Mouse (Mus musculus): ENCODE measurements around the gene Ndrg2.

DNA sequence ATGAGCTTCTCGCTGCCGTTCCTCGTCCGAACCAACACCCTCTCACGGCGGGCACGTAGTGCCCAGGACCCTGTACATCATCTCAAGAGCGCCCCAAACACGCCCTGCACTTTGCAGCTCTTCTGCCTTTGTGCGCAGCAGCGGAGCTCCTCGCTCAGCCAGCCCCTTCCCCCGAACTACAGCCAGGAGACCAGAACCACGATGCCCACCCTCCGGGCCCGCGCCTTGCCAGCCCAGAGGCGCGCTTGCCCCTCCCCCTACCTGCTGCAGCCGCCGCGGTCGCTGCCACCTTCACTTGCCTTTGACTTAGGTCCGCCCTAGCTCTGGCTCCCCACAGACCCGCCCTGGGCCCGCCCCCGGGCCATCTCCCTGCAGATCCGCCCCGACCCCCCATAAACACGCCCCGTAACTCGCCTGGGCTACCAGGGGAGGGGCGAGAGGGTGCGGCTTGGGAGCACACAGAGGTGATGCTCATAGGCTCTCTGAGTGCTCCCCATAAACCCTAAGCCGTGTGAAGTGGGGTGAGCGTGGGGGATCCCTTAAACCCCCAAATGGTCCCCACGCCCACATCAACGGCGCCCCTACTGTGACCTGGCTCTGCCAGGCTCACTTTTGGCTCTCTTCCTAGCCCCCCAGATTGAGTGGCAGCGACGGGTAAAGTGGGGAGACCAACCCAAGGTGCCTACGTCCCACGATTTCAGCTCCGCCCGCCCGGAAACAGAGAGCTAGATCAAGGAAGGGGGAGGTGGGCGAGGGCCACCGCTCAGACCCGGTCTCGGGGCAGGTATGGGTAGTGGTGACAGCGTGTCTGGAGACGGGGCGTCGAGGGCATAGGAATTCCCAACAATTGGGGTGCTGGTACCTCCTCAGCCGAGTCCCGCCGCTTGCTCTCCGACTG is 647 bp downstream of the Ndrg2 start:
- TF ChIP-seq CTCF (IDR thresholded peaks at IDR 0.05; ENCODE audit: borderline replicate concordance, insufficient read depth, low read length) (no peak), POLR2A (IDR thresholded peaks at IDR 0.05; ENCODE audit: low read depth, low read length) (no peak)

Data from embryonic fibroblast, embryonic 13.5 days (primary cell).